Mouse (Mus musculus) layer of hippocampus, adult 9-10 months (tissue): ENCODE measurements around the gene Ptges.

Source experiments
- DNase-seq: peaks from one replicate; pipeline ENCODE4 v3.0.0; 2022; ENCODE audit warnings: low spot score

Gene Ptges

DNA sequence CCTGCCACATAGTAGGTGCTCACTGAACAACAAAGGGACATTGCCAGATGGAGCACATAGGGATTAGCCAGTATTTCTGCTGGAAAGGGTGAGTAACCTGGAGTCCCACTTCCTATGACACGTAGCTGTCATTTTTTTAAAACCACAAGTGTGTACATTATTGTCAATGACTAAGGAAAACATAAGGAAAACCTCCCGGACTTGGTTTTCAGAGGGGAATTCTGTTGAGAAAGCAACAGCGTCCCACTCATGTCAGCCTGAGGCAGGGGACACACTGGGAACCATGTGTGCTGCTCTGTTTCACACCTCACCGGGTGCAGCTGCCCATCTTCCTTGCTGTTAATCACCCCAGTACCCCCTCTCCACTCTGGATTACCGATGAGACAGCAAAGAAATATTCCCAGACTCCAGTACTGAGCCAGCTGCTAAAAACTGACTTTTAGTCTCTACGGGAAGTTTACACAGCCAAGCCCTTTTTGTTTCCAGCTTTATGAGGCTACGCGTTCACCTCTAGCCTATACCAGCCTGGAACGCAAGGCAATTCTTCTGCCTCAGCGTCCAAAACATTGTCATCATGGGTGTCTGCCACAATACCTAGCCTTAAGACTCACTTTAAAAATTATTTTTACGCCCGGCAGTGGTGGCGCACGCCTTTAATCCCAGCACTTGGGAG, 30.1 kb downstream of the Ptges start:
- DNase-seq = no peak

DNA sequence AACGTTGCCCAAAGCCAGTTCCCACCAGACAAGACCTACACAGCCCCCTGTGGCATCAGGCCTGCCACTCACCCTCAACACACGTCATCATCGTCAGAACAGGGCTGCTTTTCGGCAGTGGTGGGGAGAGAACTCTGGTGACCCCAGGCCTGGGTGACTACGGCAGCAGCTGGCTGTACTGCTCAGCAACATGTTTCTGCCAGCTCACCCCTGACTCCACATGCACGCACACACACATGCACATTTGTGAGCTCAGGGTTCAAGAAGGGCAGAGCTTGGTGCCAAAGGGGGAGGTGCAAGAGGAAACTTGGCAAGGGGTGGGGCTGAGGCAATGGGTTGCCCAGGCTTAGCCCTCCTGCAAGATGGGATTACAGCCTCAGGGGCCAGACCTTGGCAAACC, 32.4 kb downstream of the Ptges start:
- DNase-seq = no peak

DNA sequence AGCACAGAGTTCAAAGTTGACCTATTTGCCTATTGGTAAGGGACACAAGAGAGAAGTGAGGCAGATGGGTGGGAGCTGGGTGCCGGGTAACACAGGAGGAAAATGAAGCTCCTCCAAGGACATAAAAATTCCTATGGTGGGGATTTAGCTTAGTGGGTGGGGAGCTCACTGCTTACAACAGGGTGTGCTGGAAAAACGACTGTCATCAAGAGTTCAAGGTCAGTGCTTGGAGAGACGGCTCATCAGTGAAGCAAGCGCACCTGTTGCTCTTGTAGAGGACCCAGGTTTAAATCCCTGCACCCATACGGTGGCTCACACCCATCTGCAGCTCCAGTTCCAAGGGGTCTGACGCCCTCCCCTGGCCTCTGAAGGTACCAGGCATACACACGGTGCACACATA, 35.7 kb downstream of the Ptges start:
- DNase-seq = no peak

DNA sequence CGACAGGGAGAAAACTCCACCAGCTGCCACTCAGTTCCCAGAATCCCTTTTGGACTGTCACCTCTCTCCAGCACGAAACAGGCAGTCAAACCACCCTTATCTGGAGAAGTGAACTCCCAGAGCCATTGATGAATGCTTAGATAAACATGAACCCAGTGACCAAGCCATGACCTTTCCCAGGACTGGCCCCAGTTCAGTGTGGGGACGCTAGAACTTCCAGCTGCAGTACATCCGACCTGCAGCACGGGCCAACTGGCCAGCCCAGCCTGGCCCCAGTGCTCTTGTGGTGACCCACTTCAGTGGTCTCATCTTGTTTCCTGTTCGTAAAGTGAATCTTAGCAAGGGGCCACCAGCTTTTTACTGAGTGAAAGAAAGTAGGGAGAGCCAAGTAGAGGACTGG, 36.3 kb downstream of the Ptges start:
- DNase-seq = no peak

DNA sequence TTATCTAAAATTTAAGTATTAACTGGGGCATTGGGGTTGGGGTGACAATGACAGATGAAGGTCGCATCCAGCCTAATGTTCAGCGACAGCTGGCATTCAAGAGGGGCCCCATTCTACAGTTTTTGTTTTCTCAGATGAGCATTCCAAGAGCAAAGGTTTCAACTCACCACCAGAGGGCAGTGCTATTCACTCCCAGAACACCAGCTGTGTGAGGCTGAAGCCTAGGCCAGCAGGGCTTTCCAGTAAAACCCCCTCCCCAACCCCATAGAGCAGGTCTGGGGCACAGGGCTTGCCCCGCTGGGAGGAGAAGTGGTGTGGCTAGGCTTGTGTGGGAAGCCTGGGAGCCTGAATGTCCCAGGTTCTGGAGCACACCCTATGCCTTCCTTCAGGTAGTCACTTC, 38.7 kb downstream of the Ptges start:
- peak; percentile 38 for DNase-seq

DNA sequence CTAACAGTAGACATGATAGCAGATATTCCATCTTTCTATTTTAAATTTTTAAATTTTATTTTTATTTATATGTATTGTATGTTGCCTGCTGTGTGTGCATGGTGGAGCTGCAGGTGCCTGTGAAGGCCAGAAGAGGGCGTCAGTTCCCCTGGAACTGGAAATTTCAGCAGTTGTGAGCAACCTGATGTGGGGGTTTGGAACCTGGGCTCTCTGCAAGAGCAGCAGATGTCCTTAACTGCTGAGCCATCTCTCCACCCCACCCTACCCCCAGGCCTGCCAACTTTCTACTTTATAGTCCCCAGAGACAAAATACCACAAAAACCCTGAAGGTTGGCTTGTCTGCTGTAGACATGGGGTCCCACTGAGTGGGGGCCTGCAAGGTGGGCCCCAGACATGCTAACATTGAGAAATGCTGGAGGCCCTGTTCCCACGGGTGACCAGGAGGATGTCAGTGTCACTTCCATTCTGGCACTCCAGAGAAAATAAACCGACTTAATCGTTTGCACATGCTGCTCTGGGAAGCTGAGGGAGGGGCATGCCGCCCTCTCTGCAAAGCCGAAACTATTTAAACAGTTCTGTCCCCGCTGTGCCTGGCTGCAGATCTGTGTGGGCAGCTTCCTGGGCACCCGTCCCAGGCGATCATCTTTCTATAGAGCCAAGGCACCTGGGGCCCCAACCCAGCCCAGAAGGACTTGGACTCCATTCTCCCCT, 44.1 kb downstream of the Ptges start:
- peak; percentile 33 for DNase-seq

DNA sequence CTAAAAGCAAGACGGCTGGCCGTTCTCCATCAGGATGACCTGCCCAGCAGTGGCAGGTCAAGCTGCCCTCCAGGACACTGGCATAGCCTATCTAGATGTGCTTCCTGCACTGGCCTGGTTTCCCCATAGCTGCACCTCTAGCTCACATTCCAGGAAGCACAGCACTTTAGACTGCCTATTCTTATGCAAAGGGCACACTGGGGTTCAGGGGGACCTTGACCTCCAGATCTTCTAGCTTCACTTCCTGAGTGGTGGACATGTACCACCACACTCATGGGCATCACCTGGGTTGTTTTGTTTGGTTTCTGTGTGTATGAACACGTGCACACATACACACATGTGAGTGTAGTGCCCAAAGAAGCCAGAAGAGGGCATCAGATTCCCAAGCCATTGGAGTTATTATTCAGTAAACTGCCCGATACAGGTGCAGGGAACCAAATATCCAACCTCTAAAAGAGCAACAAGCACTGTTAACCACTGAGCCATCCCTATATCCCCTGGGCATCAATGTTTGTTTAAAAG, 44.8 kb downstream of the Ptges start:
- no peak for DNase-seq

DNA sequence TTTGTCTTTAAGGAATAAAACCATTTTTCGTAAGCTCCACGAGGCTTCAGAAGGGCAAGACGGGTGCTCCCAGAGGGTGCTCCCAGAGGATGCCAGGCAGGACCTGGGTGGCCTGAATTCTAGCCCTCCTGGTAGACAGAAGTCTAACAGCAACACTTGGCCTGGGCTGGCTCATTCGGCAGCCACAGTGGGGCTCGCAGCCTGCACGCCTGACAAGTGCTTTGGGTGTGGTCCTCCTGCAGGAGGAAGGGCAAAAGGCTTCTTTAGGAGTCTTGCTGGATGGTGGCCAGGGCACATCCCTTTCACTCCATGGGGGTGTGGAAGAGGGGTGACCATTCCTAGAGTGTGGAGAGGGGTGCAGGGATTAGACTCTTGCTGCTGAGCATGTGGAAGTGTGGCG, 48.4 kb downstream of the Ptges start:
- no peak for DNase-seq

DNA sequence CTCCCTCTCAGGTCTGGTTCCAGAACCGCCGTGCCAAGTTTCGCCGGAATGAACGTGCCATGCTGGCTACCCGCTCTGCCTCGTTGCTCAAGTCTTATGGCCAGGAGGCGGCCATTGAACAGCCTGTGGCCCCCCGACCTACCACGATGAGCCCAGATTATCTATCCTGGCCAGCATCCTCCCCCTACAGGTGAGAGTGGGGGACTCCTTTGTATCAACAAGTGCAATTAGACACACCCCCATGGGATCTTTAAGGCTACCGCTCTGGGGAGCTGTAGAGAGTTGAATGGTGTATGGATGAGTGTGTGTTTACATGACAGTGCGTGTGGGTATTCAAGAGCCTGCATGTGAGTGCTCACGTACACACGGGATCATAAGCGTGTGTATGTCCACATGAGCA, 50.2 kb downstream of the Ptges start:
- no peak for DNase-seq

DNA sequence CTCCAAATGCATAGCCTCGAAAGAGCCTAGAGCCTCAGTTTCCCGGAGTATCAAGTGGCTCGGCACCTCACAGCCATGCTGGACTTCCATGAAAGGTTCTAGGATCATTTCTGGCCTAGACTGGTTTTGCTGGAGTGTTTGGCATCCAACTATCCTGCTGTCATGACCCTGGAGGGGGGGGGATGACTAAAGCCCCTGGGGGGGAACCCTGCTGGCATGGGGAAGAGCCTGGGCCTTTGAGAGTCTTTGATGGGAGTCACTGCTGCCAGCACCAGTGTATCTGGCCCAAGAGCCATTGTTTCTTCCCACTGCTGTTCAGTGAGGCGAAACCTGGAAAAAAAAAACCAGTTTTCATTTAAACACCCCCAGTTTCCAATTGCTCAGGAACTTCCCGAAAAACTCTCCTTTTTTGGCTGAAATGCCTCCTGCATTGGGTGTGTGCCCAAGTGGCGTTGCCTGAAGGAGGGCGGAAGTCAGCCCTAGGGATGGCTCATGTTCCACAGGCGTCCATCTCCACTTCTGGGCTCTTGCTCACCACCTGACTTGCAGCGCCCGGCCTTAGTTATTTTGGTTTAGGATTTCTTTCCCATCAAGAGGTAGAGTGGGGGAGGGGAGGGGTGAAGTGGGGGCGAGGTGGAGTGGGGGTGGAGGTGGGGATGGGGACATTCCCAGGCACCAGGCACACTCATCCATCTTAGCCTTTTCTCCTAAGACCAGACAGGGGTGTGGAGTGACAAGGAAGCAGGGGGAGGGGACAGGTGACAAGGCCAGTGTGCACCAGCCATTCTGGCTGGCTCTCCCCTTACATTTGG, 53.8 kb downstream of the Ptges start:
- DNase-seq = no peak

DNA sequence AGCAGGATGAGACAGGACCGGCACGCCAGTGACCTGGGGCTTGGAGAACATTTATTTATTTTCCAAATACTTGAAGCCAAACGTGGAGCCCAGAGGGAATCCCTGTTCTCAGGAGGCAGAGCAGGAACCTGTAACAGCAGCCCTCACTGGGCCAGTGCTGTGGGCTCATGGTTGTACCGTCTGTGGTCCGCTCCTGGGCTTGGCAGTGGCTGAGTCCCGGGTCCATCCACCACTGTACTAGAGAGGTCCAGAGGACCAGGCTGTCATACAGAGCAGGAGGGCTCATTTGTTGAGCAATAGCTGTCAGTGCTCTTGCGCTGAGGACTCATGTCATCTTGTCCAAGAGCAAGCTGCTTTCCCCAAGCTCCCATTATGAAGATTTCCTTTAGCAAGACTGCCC, 54.6 kb downstream of the Ptges start:
- no peak for DNase-seq

DNA sequence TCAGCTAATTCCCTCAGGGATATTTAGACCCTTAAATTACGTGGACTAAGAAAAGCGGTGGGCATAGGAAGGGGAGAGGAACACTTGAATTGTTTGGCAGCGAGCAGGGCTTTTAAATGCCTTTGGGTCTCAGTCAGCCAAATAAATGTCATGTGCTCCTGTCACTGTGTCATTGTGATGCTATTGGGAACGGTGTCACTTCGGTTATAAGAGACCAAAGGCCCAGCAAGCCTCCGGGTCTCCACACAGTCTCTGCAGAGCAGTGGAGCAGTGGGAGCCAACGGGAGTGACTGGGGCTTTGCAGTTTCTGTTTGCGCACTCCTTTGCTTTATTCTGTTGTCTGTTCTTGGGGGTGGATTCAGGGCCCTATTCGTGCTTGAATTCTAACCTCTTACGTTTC, 55.2 kb downstream of the Ptges start:
- no peak for DNase-seq

DNA sequence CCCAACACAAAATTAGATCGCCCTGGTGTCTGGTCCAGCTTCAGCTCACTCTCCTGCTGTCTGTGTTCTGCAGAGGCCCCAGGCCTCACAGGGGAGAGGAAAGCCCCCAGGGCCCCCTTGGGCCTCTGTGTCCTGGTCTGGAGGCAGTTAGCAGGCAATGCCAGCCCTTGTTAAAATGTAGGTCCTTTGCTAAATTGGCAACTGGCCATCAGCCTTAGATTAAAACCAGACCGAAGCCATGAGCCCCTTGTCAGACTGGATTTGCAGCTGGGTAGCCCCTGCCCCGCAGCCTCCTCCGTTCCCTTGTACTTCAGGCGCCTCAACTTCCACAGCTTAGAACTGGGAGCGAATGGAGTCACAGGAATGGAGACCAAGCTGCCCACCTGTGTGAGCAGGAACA, 57.0 kb downstream of the Ptges start:
- DNase-seq = no peak

DNA sequence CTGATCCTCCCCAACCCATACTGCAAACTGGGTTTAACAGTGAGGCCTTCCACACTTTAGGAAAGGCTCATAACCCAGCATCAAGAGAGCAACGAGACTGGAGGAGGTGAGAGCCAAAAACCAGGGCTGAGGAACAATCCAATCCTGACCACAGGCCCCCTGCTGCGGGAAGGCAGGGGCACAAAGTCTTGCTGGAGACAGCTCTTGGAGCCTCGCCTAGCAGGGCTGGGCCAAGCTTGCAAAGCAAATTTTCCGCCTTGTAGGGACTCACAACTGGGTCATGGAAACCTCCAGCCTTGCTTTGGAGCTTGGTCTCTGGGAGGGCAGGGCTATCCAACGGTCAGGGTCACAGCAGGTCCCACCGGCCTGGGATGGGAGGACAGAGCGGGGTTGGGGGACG, 58.8 kb downstream of the Ptges start:
- no peak for DNase-seq

DNA sequence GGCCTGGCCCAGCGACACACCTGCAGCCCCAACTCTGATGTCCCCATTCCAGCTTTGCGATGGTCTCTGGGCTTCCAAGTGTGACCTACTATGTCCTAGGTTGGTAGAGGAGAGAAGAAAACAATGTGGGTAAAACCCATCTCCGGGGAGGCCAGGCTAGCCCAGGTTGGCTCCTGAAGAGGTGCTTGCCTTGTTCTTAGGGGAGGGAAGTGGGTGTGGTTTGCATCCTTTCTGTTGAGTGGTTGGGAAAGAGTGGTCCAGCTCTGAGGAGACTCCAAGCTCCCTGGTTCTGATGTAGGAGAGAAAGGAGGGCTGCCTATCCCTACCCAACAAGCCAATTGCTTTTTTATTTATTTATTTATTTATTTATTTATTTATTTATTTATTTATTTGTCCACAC, 64.2 kb downstream of the Ptges start:
- DNase-seq = no peak

DNA sequence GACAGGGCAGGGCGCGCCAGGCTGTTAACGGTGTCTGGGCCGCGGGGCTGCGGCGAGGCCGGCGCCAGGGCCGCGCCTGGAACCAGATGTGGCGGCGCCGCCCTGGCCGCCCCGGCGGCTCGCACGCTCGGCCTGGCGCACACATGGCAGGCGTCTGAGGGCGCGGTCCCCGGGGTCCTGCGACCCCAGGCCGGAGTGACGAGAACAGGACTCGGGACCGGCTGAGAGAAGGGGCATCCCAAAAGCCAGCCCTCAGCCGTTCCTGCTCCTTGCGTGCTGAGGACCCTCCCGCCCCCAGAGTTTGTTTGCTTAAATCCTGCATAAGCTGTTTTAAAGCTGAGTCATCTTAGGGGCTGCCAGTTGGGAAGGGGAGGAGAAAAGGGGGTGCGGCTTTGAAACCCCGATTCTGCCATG, 64.7 kb downstream of the Ptges start:
- no peak for DNase-seq

DNA sequence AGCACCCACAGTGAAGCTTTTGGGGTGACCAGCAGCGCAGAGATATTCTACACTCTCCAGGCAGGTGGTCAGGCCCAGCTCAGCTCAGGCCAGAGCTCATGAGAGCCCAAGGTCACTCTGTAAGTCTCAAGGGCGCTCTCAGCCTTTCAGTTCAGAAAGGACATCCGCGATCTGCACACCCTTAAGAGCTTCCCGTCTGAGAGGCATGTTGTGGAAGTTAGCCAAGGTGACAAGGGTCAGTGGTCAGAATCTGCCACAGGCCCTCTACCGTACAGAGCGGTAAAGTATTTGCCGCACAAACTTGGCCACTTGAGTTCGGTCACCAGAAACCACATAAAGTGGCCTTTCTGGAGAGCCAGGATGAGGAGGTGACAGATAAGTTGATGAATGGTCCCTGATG, 66.1 kb downstream of the Ptges start:
- no peak for DNase-seq

DNA sequence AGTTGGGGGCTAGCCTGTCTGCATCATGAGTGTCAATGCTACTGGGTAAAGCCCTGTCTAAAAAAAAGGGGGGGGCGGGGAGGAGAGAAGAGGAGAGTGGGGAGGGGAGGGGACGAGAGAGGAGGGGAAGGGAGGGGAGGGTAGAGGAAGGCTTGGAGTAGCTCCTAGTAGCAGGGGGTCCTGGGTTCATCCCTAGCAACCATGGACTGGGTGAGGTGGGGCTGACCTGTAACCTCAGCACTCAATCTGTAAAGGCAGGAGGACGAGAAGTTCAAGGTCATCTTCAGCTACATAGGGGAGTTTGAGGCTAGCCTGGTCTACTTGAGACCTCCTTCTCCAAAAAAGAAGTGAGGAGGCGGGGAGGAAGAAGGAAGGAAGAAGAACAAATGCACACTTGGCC, 67.6 kb downstream of the Ptges start:
- no peak for DNase-seq

DNA sequence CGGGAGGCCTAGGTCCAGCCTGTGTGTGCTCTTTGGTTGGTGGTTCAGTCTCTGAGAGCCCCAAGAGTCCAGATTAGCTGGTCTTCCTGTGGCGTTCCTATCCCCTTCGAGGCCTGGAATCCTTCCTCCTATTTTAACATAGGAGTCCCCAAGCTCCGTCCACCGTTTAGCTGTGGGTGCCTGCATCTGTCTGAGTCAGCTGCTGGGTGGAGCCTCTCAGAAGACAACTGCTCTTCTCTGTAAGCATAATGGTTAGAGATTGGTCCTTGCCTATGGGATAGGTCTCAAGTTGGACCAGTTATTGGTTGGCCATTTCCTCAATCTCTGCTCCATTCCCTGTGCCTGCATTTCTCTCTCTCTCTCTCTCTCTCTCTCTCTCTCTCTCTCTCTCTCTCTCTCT, 69.9 kb downstream of the Ptges start:
- DNase-seq = no peak

DNA sequence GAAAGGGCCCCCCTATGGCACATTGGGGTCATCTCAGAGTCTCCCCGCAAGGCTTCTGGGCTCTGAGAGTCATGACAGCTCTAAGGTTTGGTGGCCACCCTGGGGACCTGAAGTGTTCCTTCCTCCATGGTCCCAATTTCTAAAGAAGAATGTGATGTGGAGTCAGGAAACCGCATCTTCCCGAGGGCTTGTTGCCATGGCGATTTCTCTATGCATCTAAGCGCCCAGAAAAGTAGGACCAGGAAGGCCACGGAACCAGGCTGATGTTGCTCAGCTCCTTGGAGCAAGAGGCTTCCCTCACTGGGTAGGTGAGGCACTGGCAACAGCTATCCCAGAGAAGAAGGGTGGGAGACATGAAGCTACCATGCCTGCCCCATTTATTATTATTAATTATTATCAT, 72.6 kb downstream of the Ptges start:
- no peak for DNase-seq

DNA sequence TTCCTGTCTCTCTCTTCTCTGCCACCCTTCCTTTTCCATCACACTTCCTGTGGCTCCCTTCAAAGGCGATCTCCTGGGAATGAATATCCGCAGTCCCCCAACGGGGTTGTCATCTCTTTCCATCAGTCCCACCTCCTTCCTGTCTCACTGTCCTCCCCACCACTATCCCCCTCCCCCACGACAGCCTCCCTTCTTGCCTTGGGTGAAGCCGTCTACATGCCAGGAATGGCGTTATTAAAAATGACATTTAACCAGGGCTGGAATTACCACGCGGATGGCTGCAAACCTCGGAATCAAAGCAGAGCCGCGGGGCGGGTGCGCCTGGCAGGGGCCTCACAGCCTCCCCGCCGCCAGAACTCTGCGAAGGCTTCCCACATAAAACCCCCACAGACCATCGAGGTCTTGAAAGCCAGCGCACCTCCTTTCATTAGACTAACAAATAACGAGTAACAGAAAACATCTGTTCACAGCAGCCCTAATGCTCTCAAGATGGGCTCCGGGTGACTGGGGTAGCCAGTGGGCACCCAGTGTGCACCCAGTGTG, 76.8 kb downstream of the Ptges start:
- DNase-seq = no peak

DNA sequence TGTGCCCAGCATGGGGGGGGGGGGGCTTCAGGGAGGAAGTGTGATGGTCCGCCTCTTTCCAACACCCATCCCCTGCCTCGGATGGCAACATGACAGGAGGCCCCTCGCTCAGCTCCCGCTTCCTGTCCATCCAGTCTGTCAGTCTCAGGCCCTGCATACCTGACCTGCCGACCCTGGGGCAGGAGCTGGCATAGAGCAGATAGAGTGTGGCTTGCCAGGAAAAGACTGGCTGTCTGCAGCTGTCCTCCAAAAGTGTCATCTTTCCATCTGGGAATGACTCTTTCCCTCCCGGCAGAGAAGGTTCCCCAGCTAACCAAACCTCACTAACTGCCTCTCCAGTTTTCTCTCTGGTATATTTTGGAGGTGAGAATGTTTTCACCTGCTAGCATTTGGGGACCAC, 79.1 kb downstream of the Ptges start:
- DNase-seq = no peak

DNA sequence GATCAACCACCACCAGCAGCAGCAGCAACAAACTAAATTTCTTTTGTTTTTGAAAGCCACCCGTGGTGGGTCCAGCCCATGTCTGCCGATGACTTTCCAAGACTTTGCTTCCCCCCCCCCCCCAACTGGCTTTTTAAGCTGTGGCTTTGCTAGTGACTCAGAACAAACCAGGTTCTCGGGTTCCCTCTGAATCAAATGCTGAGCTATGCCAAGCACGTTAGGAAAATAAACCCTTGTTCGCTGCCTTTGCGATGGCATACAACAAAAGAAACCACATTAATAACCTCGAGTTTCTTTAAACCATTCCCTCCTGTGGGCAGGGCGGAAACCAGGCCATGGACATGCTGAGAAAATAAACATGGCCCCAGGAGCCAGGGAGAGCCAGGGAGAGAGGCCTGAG, 81.5 kb downstream of the Ptges start:
- DNase-seq = no peak
